Mouse (Mus musculus): ENCODE results near the gene Kirrel3. TPM values are rescaled to one million over a fixed set of nuclear protein-coding genes. Genes with fewer than 3 reads are reported as not detected.

The Kirrel3 gene
- polyA plus RNA-seq, 1 experiment from 2014 or later = 6.0 TPM

DNA sequence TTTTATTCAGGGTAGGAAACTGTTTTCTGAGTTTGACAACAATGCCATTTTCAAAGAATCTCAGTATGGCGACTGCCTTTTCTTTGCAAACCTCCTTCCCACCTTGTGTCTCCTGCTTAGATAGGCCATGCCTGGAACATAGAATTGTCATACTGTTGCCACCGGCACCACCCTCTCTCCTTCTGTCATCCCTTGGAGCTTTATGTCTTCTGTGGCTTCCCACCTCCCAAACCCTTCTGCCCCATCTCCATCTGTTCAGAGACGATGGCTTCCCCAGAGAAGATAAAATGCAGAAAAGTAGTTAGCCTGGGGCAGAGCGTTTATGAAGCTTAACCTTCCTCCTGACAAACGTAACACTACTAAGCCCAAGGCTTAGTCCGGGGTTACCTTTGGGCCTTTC lies 88.9 kb downstream of the Kirrel3 start:
- 89% methylated on average over 6 of the region's 6 CpGs for WGBS
- Histone ChIP-seq H3K9ac (ENCODE audit: low read length) (no peak overlapping the region), H3K27me3 (ENCODE audit: control insufficient read depth, insufficient read depth, low read length) (no peaks in the 10 kb centered on the region), H3K4me1 (ENCODE audit: control insufficient read depth, insufficient read depth, low read length) (no peaks in the 10 kb centered on the region), H3K27ac (ENCODE audit: low read depth, low read length) (no peak overlapping the region), H3K4me3 (ENCODE audit: low read depth, low read length) (no peak overlapping the region), H3K9me3 (ENCODE audit: control insufficient read depth, low read length) (no peaks in the 10 kb centered on the region), H3K4me2 (no peak overlapping the region), H3K36me3 (ENCODE audit: control insufficient read depth, insufficient read depth, low read length) (no peaks in the 10 kb centered on the region)
- DNase-seq (ENCODE audit: low spot score, missing footprints) (peak; percentile 51), ATAC-seq (ENCODE audit: low FRiP score) (no peak)

DNA sequence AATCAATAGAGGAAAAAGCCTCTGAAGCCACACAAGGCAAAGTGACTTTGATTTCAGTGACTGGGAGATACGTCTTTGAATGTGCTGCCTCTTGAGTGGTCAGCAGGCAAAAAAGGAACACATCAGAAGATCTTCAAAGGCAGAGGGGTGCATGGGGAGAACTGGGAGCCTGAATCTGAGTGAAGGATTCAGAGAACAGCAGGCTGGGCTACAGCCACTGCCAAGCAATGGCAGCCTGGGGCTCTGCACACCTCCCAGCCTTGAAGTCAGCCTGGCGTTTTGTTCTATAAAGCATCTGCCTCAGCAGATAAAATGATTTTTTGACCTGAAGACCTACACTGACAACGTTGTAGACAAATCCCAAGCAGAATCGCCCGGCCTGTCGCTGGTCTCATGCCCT lies 93.5 kb downstream of the Kirrel3 start:
- DNase-seq (ENCODE audit: low spot score, missing footprints) (no peak), ATAC-seq (ENCODE audit: low FRiP score) (no peak)
- WGBS = 88% methylated on average over 6 of the region's 6 CpGs
- H3K27me3 ChIP-seq (ENCODE audit: control insufficient read depth, insufficient read depth, low read length) = no peaks in the 10 kb centered on the region
- H3K4me2 ChIP-seq = no peak overlapping the region
- H3K4me1 ChIP-seq (ENCODE audit: control insufficient read depth, insufficient read depth, low read length) = no peaks in the 10 kb centered on the region
- no peaks in the 10 kb centered on the region for H3K9me3 ChIP-seq (ENCODE audit: control insufficient read depth, low read length)
- H3K9ac ChIP-seq (ENCODE audit: low read length) = no peak overlapping the region
- no peak overlapping the region for H3K4me3 ChIP-seq (ENCODE audit: low read depth, low read length)
- H3K27ac ChIP-seq (ENCODE audit: low read depth, low read length) = no peak overlapping the region
- H3K36me3 ChIP-seq (ENCODE audit: control insufficient read depth, insufficient read depth, low read length) = no peaks in the 10 kb centered on the region

DNA sequence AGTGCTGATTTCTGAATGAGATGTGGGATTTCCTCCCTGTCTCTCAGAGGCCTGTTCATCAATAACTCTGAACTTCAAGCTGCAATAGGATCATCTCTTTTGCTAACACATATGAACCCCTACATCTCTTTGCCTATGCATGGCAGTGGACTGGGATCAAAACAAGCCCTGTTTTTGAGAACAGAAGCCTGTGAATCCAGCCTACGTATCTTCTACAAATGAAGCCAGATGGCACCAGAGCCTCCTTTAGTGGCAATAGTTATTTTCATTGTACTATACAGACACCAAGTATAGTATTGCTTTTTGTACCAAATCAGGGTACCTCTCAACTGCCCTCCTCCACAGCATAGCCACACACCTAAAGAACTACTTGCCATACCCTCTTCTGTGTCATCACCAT lies 94.4 kb downstream of the Kirrel3 start:
- no peaks in the 10 kb centered on the region for H3K4me1 ChIP-seq (ENCODE audit: control insufficient read depth, insufficient read depth, low read length)
- no peaks in the 10 kb centered on the region for H3K9me3 ChIP-seq (ENCODE audit: control insufficient read depth, low read length)
- no peaks in the 10 kb centered on the region for H3K27me3 ChIP-seq (ENCODE audit: control insufficient read depth, insufficient read depth, low read length)
- no peak for ATAC-seq (ENCODE audit: low FRiP score)
- no peak overlapping the region for H3K4me3 ChIP-seq (ENCODE audit: low read depth, low read length)
- no peak overlapping the region for H3K9ac ChIP-seq (ENCODE audit: low read length)
- DNase-seq (ENCODE audit: low spot score, missing footprints) = no peak
- 87% methylated on average over 1 of the region's 1 CpGs for WGBS
- H3K27ac ChIP-seq (ENCODE audit: low read depth, low read length) = no peak overlapping the region
- no peak overlapping the region for H3K4me2 ChIP-seq
- H3K36me3 ChIP-seq (ENCODE audit: control insufficient read depth, insufficient read depth, low read length) = no peaks in the 10 kb centered on the region

DNA sequence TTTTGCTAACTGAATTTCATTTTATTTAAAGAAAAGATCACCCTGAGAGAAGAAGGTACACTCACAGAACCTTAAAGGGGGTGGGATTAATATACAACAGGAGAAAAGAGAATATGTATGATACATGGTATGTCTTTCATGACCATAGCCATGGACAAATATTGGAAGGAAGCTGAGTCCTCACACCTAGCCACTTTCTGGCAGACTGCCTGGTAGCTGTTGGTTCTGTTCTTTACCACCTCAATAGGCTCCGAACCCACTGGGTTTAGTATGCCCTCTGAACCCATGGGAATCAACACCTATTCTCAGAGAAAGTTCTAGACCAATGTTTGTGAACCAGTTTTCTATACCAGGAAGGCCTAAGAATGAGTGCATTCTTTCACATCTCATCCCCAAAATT lies 96.8 kb downstream of the Kirrel3 start:
- no peak overlapping the region for H3K9ac ChIP-seq (ENCODE audit: low read length)
- DNase-seq (ENCODE audit: low spot score, missing footprints) (no peak), ATAC-seq (ENCODE audit: low FRiP score) (no peak)
- WGBS = 94% methylated on average over 1 of the region's 1 CpGs
- H3K9me3 ChIP-seq (ENCODE audit: control insufficient read depth, low read length) = no peaks in the 10 kb centered on the region
- H3K4me3 ChIP-seq (ENCODE audit: low read depth, low read length) = no peak overlapping the region
- no peak overlapping the region for H3K27ac ChIP-seq (ENCODE audit: low read depth, low read length)
- no peaks in the 10 kb centered on the region for H3K27me3 ChIP-seq (ENCODE audit: control insufficient read depth, insufficient read depth, low read length)
- H3K36me3 ChIP-seq (ENCODE audit: control insufficient read depth, insufficient read depth, low read length) = no peaks in the 10 kb centered on the region
- no peaks in the 10 kb centered on the region for H3K4me1 ChIP-seq (ENCODE audit: control insufficient read depth, insufficient read depth, low read length)
- no peak overlapping the region for H3K4me2 ChIP-seq

DNA sequence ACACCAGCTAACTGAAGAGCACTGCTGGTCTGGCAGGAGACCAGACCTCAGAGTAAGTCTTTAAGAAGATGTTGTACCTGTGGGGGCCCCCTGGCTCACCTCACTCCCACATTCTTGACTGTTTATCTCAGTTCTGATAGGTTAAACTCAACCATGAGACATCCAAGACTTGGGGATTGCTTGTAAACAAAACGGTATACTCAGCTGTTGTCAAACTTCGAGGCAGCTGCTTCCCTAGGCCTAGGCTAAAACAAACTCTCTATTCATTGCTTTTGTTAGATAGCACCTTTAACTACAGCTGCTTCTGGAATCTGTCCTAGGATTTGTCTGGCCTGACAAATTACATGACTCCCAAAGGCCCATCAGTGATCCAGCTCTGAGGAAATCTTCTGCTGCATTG lies 99.8 kb downstream of the Kirrel3 start:
- Histone ChIP-seq H3K9me3 (ENCODE audit: control insufficient read depth, low read length) (no peaks in the 10 kb centered on the region), H3K4me1 (ENCODE audit: control insufficient read depth, insufficient read depth, low read length) (no peaks in the 10 kb centered on the region), H3K36me3 (ENCODE audit: control insufficient read depth, insufficient read depth, low read length) (no peaks in the 10 kb centered on the region), H3K27ac (ENCODE audit: low read depth, low read length) (no peak overlapping the region), H3K4me2 (no peak overlapping the region), H3K27me3 (ENCODE audit: control insufficient read depth, insufficient read depth, low read length) (no peaks in the 10 kb centered on the region; the same call in 1 of the 2 replicates), H3K4me3 (ENCODE audit: low read depth, low read length) (no peak overlapping the region), H3K9ac (ENCODE audit: low read length) (no peak overlapping the region)
- 63% methylated on average over 2 of the region's 2 CpGs for WGBS
- ATAC-seq (ENCODE audit: low FRiP score) = no peak
- DNase-seq (ENCODE audit: low spot score, missing footprints) = peak; percentile 54

DNA sequence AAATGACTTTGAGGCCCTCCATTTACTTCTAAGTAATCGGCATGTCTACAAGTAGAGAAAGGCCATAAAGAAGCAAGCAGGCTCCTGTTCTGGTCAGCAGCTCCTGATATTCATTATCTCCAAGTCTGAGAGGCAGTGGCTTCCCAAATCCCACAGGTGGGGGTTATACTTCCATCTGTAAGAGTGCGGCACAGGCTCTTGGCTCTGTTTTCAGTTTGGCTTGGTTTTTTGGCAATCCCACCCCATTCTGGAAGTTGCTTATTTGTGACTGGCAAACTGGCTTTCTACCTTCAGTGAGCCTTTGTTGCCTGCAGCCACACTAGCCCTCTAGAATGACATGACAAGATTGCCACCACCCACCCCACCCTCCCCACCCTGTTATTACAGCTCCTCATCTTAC lies 100.4 kb downstream of the Kirrel3 start:
- H3K9me3 ChIP-seq (ENCODE audit: control insufficient read depth, low read length) = no peaks in the 10 kb centered on the region
- H3K4me1 ChIP-seq (ENCODE audit: control insufficient read depth, insufficient read depth, low read length) = no peaks in the 10 kb centered on the region
- H3K4me3 ChIP-seq (ENCODE audit: low read depth, low read length) = no peak overlapping the region

DNA sequence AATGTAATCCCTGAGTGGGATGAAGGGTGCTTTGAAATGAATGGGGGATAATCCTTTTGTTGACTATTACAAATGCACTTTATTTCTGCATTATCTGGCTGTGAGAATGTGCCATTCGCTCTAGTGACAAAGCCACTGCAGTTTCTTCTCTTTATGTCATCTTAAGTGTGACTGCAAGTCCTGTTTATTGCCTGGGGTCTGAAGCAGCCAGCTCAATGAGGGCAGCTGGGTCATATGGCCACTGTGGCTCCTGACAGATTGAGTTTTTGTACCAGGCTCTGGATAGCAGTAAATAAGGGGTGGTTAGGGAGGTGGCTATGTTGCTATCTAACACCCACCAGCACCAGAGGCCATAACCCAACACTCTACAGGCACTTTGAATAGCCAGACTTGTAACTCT lies 104.1 kb downstream of the Kirrel3 start:
- H3K27me3 ChIP-seq (ENCODE audit: control insufficient read depth, insufficient read depth, low read length) = no peaks in the 10 kb centered on the region; the same call in none of the 2 replicates
- H3K9ac ChIP-seq (ENCODE audit: low read length) = no peak overlapping the region
- H3K4me3 ChIP-seq (ENCODE audit: low read depth, low read length) = no peak overlapping the region
- H3K9me3 ChIP-seq (ENCODE audit: control insufficient read depth, low read length) = no peaks in the 10 kb centered on the region
- 23% methylated on average over 1 of the region's 1 CpGs for WGBS
- no peak overlapping the region for H3K27ac ChIP-seq (ENCODE audit: low read depth, low read length)
- no peaks in the 10 kb centered on the region for H3K36me3 ChIP-seq (ENCODE audit: control insufficient read depth, insufficient read depth, low read length)
- no peaks in the 10 kb centered on the region for H3K4me1 ChIP-seq (ENCODE audit: control insufficient read depth, insufficient read depth, low read length)
- 0 out of 2 replicates have a peak, but pooled peaks have one; percentile 52 for ATAC-seq (ENCODE audit: low FRiP score)
- DNase-seq (ENCODE audit: low spot score, missing footprints) = peak; percentile 82
- H3K4me2 ChIP-seq = no peak overlapping the region

More for the DNA sequence above, 100.4 kb downstream of the Kirrel3 start:
- no peak overlapping the region for H3K27ac ChIP-seq (ENCODE audit: low read depth, low read length)
- no peak overlapping the region for H3K9ac ChIP-seq (ENCODE audit: low read length)
- ATAC-seq (ENCODE audit: low FRiP score) = no peak
- 71% methylated on average over 2 of the region's 2 CpGs for WGBS
- H3K36me3 ChIP-seq (ENCODE audit: control insufficient read depth, insufficient read depth, low read length) = no peaks in the 10 kb centered on the region
- no peak overlapping the region for H3K4me2 ChIP-seq
- H3K27me3 ChIP-seq (ENCODE audit: control insufficient read depth, insufficient read depth, low read length) = no peaks in the 10 kb centered on the region; the same call in 1 of the 2 replicates
- DNase-seq (ENCODE audit: low spot score, missing footprints) = peak; percentile 54

DNA sequence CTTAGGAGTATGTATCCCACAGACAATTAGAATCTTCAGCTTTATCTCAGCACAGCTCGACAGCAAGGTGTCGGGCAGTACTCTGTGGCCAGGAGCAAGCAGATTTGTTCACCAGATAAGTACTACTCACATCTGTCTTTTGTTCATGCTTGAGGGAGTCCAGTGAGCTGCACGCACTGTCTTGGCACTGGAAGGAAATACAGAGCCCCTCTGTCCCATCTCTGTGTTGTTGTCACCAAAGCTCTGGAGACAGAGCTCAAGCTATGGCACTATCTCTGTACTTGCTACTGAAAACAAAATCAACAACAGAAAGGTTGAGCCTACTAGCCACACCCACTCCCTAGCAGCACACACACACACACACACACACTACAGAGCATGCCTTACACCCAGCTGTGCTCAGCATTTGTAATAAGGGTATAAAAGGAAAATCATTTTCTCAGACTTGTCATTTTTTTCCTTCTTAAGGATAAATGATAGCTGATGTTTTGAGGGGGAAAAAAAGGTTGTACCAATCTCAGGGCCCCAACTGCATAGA lies 106.4 kb downstream of the Kirrel3 start:
- H3K27me3 ChIP-seq (ENCODE audit: control insufficient read depth, insufficient read depth, low read length) = no peaks in the 10 kb centered on the region; the same call in none of the 2 replicates
- no peak overlapping the region for H3K4me2 ChIP-seq
- H3K27ac ChIP-seq (ENCODE audit: low read depth, low read length) = no peak overlapping the region
- DNase-seq (ENCODE audit: low spot score, missing footprints) = no peak
- H3K4me3 ChIP-seq (ENCODE audit: low read depth, low read length) = no peak overlapping the region
- no peaks in the 10 kb centered on the region for H3K9me3 ChIP-seq (ENCODE audit: control insufficient read depth, low read length)
- 59% methylated on average over 3 of the region's 3 CpGs for WGBS
- H3K36me3 ChIP-seq (ENCODE audit: control insufficient read depth, insufficient read depth, low read length) = no peaks in the 10 kb centered on the region
- H3K9ac ChIP-seq (ENCODE audit: low read length) = no peak overlapping the region
- no peak for ATAC-seq (ENCODE audit: low FRiP score)
- no peaks in the 10 kb centered on the region for H3K4me1 ChIP-seq (ENCODE audit: control insufficient read depth, insufficient read depth, low read length)

DNA sequence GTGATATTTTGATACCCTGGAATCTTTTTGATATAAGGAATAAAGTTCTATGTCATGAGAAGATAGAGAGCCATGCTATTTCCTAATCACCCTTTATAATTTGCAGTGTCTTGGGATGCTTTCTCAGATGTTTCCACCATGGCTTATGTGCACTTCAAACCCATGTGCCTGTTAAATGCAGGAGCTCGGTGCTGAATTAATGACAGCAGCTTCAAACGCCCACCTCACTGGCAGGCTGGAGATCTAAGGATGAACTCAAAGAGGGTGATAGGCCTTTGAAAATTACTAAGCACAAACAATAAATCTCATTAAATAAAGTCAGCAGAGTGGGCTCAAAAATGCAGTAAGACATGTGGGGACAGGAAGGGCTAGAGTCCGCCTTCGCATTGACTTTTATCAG lies 108.2 kb downstream of the Kirrel3 start:
- 91% methylated on average over 4 of the region's 4 CpGs for WGBS
- DNase-seq (ENCODE audit: low spot score, missing footprints) = peak; percentile 75
- no peak for ATAC-seq (ENCODE audit: low FRiP score)

More for the DNA sequence above, 108.2 kb downstream of the Kirrel3 start:
- H3K4me3 ChIP-seq (ENCODE audit: low read depth, low read length) = no peak overlapping the region
- H3K9ac ChIP-seq (ENCODE audit: low read length) = no peak overlapping the region
- no peaks in the 10 kb centered on the region for H3K36me3 ChIP-seq (ENCODE audit: control insufficient read depth, insufficient read depth, low read length)
- no peaks in the 10 kb centered on the region; the same call in 1 of the 2 replicates for H3K27me3 ChIP-seq (ENCODE audit: control insufficient read depth, insufficient read depth, low read length)
- no peak overlapping the region for H3K4me2 ChIP-seq
- no peaks in the 10 kb centered on the region for H3K4me1 ChIP-seq (ENCODE audit: control insufficient read depth, insufficient read depth, low read length)
- no peak overlapping the region for H3K27ac ChIP-seq (ENCODE audit: low read depth, low read length)
- H3K9me3 ChIP-seq (ENCODE audit: control insufficient read depth, low read length) = no peaks in the 10 kb centered on the region

All from midbrain, embryonic 11.5 days (tissue).